Mouse (Mus musculus): ENCODE results near the gene Ubn1. TPM values are rescaled to one million over a fixed set of nuclear protein-coding genes. Genes with fewer than 3 reads are reported as not detected.
A peak's percentile ranks its signal among the peaks of the same experiment; 100 is the strongest.

The Ubn1 gene
- total and polyA plus RNA-seq, 3 experiments = 17.4 to 33.2 (median 32.5) TPM

GRCm38 (mm10) chr16:5045322-5045721 is 4.5 kb upstream of the Ubn1 start:
- no peak overlapping the region for H3K9ac ChIP-seq (ENCODE audit: insufficient read depth, low read depth)
- peaks cover 38% of the 10 kb centered on the region for H3K79me2 ChIP-seq (replicated peaks; ENCODE audit: control insufficient read depth, extremely low read depth, insufficient read depth, poor library complexity, severe bottlenecking)
- dilution Hi-C loops (cut with MboI; ENCODE audit: extremely low pct_ligation_motif_present, extremely low pct_unique_long_range_greater_than_20kb, low sequenced_read_pairs) (no loop called here), in situ Hi-C loops (cut with MboI; ENCODE audit: low pct_ligation_motif_present, low pct_unique_long_range_greater_than_20kb, low sequenced_read_pairs) (no loop called here)
- no peak overlapping the region for H3K4me3 ChIP-seq (replicated peaks in 1 of 3; ENCODE audit: low read depth in 2 of 3, low read length in 2 of 3, poor library complexity in 1 of 3)
- H3K4me2 ChIP-seq (ENCODE audit: insufficient read depth, low read depth, poor library complexity, severe bottlenecking) = no peak overlapping the region
- H3K27me3 ChIP-seq (replicated peaks) = no peaks in the 10 kb centered on the region
- DNase-seq (ENCODE audit: extremely low read depth) = no peak
- no peaks in the 10 kb centered on the region for H3K9me3 ChIP-seq (replicated peaks; ENCODE audit: low read length)
- peaks cover 56 to 75% of the 10 kb centered on the region in 2 experiments for H3K36me3 ChIP-seq (replicated peaks in 1 of 2; ENCODE audit: control insufficient read depth in 1 of 2, insufficient read depth in 1 of 2, low read length in 1 of 2)
- no peak overlapping the region for H3K27ac ChIP-seq (ENCODE audit: insufficient read depth, low read depth)
- peaks cover 2 to 19% of the 10 kb centered on the region in 2 experiments; a peak in 3 of 4 replicates for H3K4me1 ChIP-seq (ENCODE audit: control insufficient read depth in 1 of 2, insufficient read depth in 2 of 2)
- TF ChIP-seq UBTF (IDR thresholded peaks at IDR 0.05; ENCODE audit: low read depth, low read length) (no peak), HCFC1 (IDR thresholded peaks at IDR 0.05; ENCODE audit: low read depth, low read length) (no peak), ELF1 (IDR thresholded peaks at IDR 0.05; ENCODE audit: low read depth, low read length) (no peak), IRF4 (IDR thresholded peaks at IDR 0.05; ENCODE audit: low read depth, low read length) (no peak), MAFK (IDR thresholded peaks at IDR 0.05; ENCODE audit: insufficient replicate concordance, low read length) (no peak), RCOR1 (conservative IDR thresholded peaks at IDR 0.05; ENCODE audit: low read depth, low read length) (no peak), MXI1 (IDR thresholded peaks at IDR 0.05; ENCODE audit: low read depth, low read length) (no peak), ZNF384 (IDR thresholded peaks at IDR 0.05; ENCODE audit: low read depth, low read length) (no peak), MYC (IDR thresholded peaks at IDR 0.05; ENCODE audit: low read depth, low read length) (no peak), E2F4 (IDR thresholded peaks at IDR 0.05; ENCODE audit: insufficient replicate concordance, low read depth, low read length) (no peak), USF1 (IDR thresholded peaks at IDR 0.05; ENCODE audit: low read depth, low read length) (no peak), JUND (conservative IDR thresholded peaks at IDR 0.05; ENCODE audit: low read depth, low read length) (no peak), JUN (IDR thresholded peaks at IDR 0.05; ENCODE audit: insufficient read depth, low read depth, low read length) (no peak), NRF1 (IDR thresholded peaks at IDR 0.05; ENCODE audit: low read depth, low read length) (no peak), MAZ (IDR thresholded peaks at IDR 0.05; ENCODE audit: low read depth, low read length) (no peak), ZC3H11A (IDR thresholded peaks at IDR 0.05; ENCODE audit: low read depth, low read length) (no peak), CHD1 (IDR thresholded peaks at IDR 0.05; ENCODE audit: low read depth, low read length) (no peak)

GRCm38 (mm10) chr16:5049182-5049773 is 579 bp upstream of the Ubn1 start:
- peak; percentile 12 for DNase-seq (ENCODE audit: extremely low read depth)
- H3K9me3 ChIP-seq (replicated peaks; ENCODE audit: low read length) = no peaks in the 10 kb centered on the region
- peak overlapping the region; percentile 79 to 93 (median 89) for H3K4me3 ChIP-seq (replicated peaks in 1 of 3; ENCODE audit: low read depth in 2 of 3, low read length in 2 of 3, poor library complexity in 1 of 3)
- peak overlapping the region; percentile 100 for H3K4me2 ChIP-seq (ENCODE audit: insufficient read depth, low read depth, poor library complexity, severe bottlenecking)
- dilution Hi-C loops (cut with MboI; ENCODE audit: extremely low pct_ligation_motif_present, extremely low pct_unique_long_range_greater_than_20kb, low sequenced_read_pairs) (no loop called here), in situ Hi-C loops (cut with MboI; ENCODE audit: low pct_ligation_motif_present, low pct_unique_long_range_greater_than_20kb, low sequenced_read_pairs) (no loop called here)
- H3K27me3 ChIP-seq (replicated peaks) = no peaks in the 10 kb centered on the region
- H3K9ac ChIP-seq (ENCODE audit: insufficient read depth, low read depth) = peak overlapping the region; percentile 83
- peaks cover 52% of the 10 kb centered on the region for H3K79me2 ChIP-seq (replicated peaks; ENCODE audit: control insufficient read depth, extremely low read depth, insufficient read depth, poor library complexity, severe bottlenecking)
- TF ChIP-seq ZNF384 (IDR thresholded peaks at IDR 0.05; ENCODE audit: low read depth, low read length) (no peak), MYC (IDR thresholded peaks at IDR 0.05; ENCODE audit: low read depth, low read length) (no peak), USF2 (conservative IDR thresholded peaks at IDR 0.05; ENCODE audit: low read depth, low read length) (no peak), TCF12 (IDR thresholded peaks at IDR 0.05; ENCODE audit: low read depth, low read length) (no peak), UBTF (IDR thresholded peaks at IDR 0.05; ENCODE audit: low read depth, low read length) (no peak; the same call in 1 of the 2 replicates), ETS1 (conservative IDR thresholded peaks at IDR 0.05; ENCODE audit: low read depth, low read length) (no peak), SMC3 (IDR thresholded peaks at IDR 0.05; ENCODE audit: low read depth, low read length) (no peak), CHD2 (IDR thresholded peaks at IDR 0.05; ENCODE audit: low read length) (no peak), PAX5 (IDR thresholded peaks at IDR 0.05; ENCODE audit: low read length) (no peak), ZKSCAN1 (IDR thresholded peaks at IDR 0.05; ENCODE audit: borderline replicate concordance, low read depth, low read length) (no peak)
- peaks cover 0 to 37% of the 10 kb centered on the region in 2 experiments; a peak in 2 of 4 replicates for H3K4me1 ChIP-seq (ENCODE audit: control insufficient read depth in 1 of 2, insufficient read depth in 2 of 2)
- H3K36me3 ChIP-seq (replicated peaks in 1 of 2; ENCODE audit: control insufficient read depth in 1 of 2, insufficient read depth in 1 of 2, low read length in 1 of 2) = peaks cover 30 to 52% of the 10 kb centered on the region in 2 experiments
- peak overlapping the region; percentile 76 for H3K27ac ChIP-seq (ENCODE audit: insufficient read depth, low read depth)

All from CH12.LX (cell line).